Mouse (Mus musculus) hindbrain, embryonic 14.5 days (tissue): ENCODE measurements around the gene Ppp1r12b. TPM values are rescaled to one million over a fixed set of nuclear protein-coding genes. Genes with fewer than 3 reads are reported as not detected.

Experiments
- ATAC-seq: fragments of 200-750 bp; cut with Nextera tagmentation; 2 replicates; pipeline ENCODE4 v1.8.0; 2017; ENCODE audit warnings: moderate number of reproducible peaks, mild to moderate bottlenecking, moderate TSS enrichment, moderate library complexity; ENCODE audit not compliant: low FRiP score
- DNase-seq: peaks from one replicate; pipeline ENCODE4 v3.0.0-alpha.2; 2015; ENCODE audit warnings: low spot score
- H3K27ac ChIP-seq: fragments of 300-500 bp; sonication (generic); 2 replicates; pipeline ENCODE4 v1.5.1; 2014; ENCODE audit warnings: mild to moderate bottlenecking, moderate library complexity
- H3K27me3 ChIP-seq: fragments of 300-500 bp; sonication (generic); 2 replicates; pipeline ENCODE4 v1.6.1; 2014; ENCODE audit warnings: mild to moderate bottlenecking, low read length, mixed read lengths; ENCODE audit not compliant: control insufficient read depth, insufficient read depth
- H3K36me3 ChIP-seq: fragments of 300-500 bp; sonication (generic); replicated peaks from 2 replicates; pipeline ENCODE4 v1.6.1; 2014; ENCODE audit not compliant: control insufficient read depth, insufficient read depth
- H3K4me1 ChIP-seq: fragments of 300-500 bp; sonication (generic); replicated peaks from 2 replicates; pipeline ENCODE4 v1.6.1; 2014; ENCODE audit warnings: antibody characterized with exemption, low read length, mixed read lengths; ENCODE audit not compliant: control insufficient read depth, insufficient read depth
- H3K4me2 ChIP-seq: fragments of 300-500 bp; sonication (generic); replicated peaks from 2 replicates; pipeline ENCODE4 v1.6.1; 2014; ENCODE audit warnings: mild to moderate bottlenecking, moderate library complexity
- H3K4me3 ChIP-seq: fragments of 300-500 bp; sonication (generic); replicated peaks from 2 replicates; pipeline ENCODE4 v1.5.1; 2014; ENCODE audit warnings: mild to moderate bottlenecking, low read length
- H3K9ac ChIP-seq: fragments of 300-500 bp; sonication (generic); 2 replicates; pipeline ENCODE4 v1.6.1; 2014
- H3K9me3 ChIP-seq: fragments of 300-500 bp; sonication (generic); 2 replicates; pipeline ENCODE4 v1.6.1; 2016; ENCODE audit warnings: low read length; ENCODE audit not compliant: control insufficient read depth
- WGBS: fragments of 180-500 bp; shearing (Covaris S2); extraction: QIAGEN DNeasy Blood & Tissue Kit; methylation state at CpG from one replicate; pipeline ENCODE4 v1.1.7; 2014; 5-methylcytosine and 5-hydroxymethylcytosine counted together
- polyA plus RNA-seq: library from polyadenylated mRNA; unstranded; fragments of >200 nt; fragmentation: Nextera tagmentation; extraction: Ambion mirVana; gene quantifications from 2 replicates; pipeline ENCODE4 v1.2.1, GENCODE M21; 2014

Ppp1r12b gene
- polyA plus RNA-seq, 1 experiment from 2014 or later = 16.7 TPM

DNA sequence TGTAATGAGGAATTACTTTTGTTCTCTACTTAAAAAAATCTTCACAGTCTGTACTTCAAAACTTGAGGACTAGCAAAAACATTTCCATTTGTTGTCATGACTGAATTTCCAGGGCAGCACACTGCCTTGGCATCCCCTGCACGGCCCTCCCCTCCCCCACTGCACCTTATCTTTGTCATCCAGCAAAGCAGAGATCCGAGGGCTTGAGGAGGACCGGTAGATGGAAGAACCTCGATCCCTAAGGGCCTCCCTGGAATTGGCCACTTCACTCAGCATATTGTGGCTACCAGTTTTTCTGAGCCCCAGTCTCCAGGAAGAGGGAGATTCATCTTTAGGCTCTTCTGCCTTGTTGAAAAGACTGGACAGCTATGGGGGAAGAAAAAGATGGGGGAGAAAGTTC is 79.9 kb downstream of the Ppp1r12b start:
- DNase-seq (no peak), ATAC-seq (no peak)
- Histone ChIP-seq H3K4me1 (no peaks in the 10 kb centered on the region), H3K9me3 (no peaks in the 10 kb centered on the region), H3K9ac (no peak overlapping the region), H3K27me3 (no peaks in the 10 kb centered on the region), H3K4me3 (no peak overlapping the region), H3K4me2 (no peak overlapping the region), H3K36me3 (peaks cover 51% of the 10 kb centered on the region), H3K27ac (no peak overlapping the region)
- 43% methylated on average over 4 of the region's 4 CpGs for WGBS

DNA sequence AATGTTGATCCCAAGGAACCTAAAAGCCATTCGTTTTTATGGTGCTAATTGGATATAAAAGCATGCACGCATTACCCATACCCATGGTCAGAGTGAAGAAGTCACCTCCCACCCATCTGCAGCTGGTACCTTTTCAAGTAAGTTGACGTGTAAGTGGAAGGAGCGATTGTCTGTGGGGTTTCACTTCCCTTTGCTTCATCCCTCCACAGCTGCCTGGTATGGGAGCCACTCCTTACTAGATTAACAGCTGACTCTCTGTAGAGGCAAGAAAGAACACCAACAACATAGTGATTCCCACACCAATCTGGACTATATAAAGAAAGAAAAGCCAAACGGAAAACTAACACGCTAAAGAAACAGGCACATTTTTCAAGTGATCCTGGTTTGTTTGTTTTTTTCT is 83.1 kb downstream of the Ppp1r12b start:
- DNase-seq (no peak), ATAC-seq (no peak)
- Histone ChIP-seq H3K9ac (no peak overlapping the region), H3K36me3 (peaks cover 45% of the 10 kb centered on the region), H3K27ac (no peak overlapping the region), H3K4me2 (no peak overlapping the region), H3K4me3 (no peak overlapping the region), H3K9me3 (no peaks in the 10 kb centered on the region), H3K27me3 (no peaks in the 10 kb centered on the region), H3K4me1 (no peaks in the 10 kb centered on the region)
- WGBS = 78% methylated on average over 6 of the region's 6 CpGs

DNA sequence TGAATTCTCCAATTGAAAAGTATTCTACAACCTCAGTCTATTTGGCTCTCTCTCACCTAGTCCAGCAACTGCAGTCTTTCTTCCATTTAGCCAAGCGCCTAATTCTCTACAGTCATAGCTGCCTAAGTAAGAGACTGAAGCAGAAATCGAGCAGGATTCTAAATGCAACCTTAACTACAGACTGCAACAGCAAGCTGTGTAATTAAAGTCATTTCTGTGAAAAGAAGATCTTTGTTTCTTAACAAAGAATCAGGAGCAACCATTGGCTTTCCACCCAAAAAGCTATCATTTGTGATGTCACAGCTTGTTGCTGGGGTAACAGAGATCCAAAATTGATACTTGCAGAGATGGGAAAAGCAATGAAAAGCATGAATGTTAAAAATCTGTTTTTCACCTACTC is 89.3 kb downstream of the Ppp1r12b start:
- WGBS = 79% methylated on average over 2 of the region's 2 CpGs
- Histone ChIP-seq H3K27me3 (no peaks in the 10 kb centered on the region), H3K27ac (no peak overlapping the region), H3K36me3 (peaks cover 23% of the 10 kb centered on the region), H3K4me2 (no peak overlapping the region), H3K9ac (no peak overlapping the region), H3K4me3 (no peak overlapping the region), H3K9me3 (no peaks in the 10 kb centered on the region), H3K4me1 (peaks cover 4% of the 10 kb centered on the region; the same call in 1 of the 2 replicates)
- DNase-seq = no peak
- ATAC-seq = no peak

DNA sequence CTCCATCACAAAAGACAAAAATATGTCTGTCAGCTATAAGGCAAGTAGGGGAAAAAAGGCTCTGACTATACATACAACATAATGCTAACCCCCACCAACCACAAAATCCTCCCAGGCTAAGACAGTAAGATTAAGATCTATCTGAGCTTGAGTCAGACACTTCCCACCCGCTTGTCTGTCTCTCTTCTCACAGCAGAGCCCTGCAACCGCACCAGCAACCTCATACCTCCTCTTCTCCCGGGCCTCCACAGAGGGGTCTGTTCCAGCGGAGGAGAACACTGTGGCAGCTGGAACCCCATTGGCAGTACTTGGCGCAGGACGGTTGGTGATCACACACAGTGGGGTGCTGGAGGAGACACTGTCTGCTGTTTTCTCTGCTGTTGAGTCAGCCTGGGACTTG is 90.2 kb downstream of the Ppp1r12b start:
- Histone ChIP-seq H3K9ac (no peak overlapping the region), H3K4me2 (no peak overlapping the region), H3K9me3 (no peaks in the 10 kb centered on the region), H3K4me3 (no peak overlapping the region), H3K27me3 (no peaks in the 10 kb centered on the region), H3K4me1 (peaks cover 10% of the 10 kb centered on the region; the same call in 1 of the 2 replicates), H3K36me3 (peaks cover 16% of the 10 kb centered on the region; the same call in 1 of the 2 replicates), H3K27ac (no peak overlapping the region)
- no peak for DNase-seq
- 48% methylated on average over 6 of the region's 6 CpGs for WGBS
- no peak for ATAC-seq

- 16% methylated on average over 2 of the region's 2 CpGs for WGBS
Measured at GRCm38 (mm10) chr1:134860538-134860937, 95.2 kb downstream of the Ppp1r12b start.

DNA sequence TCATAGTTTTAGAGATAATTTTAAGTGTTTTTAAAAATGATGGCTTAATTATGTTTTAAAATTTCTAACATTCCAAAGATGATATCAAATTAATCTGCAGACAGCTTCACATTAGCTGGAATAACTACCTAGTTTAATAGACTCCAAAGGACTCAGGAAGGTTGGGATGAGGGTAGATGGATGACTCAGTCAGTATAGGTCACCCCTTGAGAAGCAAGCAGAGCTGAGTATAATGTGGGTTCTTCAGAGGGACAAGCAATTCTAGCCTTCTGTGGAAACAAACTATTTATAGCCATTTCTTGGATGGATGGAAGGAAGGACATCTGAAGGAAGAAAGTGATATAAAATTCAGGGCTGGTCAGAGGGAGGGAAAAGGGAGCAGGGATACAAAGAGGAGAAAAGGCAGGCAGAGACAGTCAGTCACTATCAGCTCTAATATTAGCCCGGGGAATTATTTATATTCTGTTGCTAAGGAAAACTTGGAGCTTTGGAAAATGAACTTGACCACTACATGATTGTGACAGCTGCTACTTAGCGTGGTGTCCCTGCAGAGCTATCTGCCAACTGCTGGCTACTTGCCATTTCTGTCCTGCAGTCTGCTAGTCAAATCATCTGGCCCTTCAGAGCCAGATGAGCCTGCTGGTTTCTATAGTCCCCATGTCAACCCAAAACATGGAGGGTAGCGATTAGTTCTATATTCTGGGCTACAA is 97.2 kb downstream of the Ppp1r12b start:
- H3K4me3 ChIP-seq = no peak overlapping the region
- H3K36me3 ChIP-seq = peaks cover 7% of the 10 kb centered on the region; the same call in 1 of the 2 replicates
- H3K9me3 ChIP-seq = no peaks in the 10 kb centered on the region
- H3K9ac ChIP-seq = no peak overlapping the region
- no peak overlapping the region for H3K4me2 ChIP-seq
- 0 out of 2 replicates have a peak, but pooled peaks cover 13% of the 10 kb centered on the region for H3K4me1 ChIP-seq
- no peaks in the 10 kb centered on the region for H3K27me3 ChIP-seq
- ATAC-seq = no peak
- H3K27ac ChIP-seq = no peak overlapping the region
- 36% methylated on average over 3 of the region's 3 CpGs for WGBS
- DNase-seq = peak; percentile 73

More at GRCm38 (mm10) chr1:134860538-134860937, 95.2 kb downstream of the Ppp1r12b start:
- Histone ChIP-seq H3K4me3 (no peak overlapping the region), H3K4me2 (no peak overlapping the region), H3K27ac (no peak overlapping the region), H3K4me1 (peaks cover 14% of the 10 kb centered on the region; the same call in 1 of the 2 replicates), H3K36me3 (peaks cover 9% of the 10 kb centered on the region; the same call in 1 of the 2 replicates), H3K27me3 (no peaks in the 10 kb centered on the region), H3K9me3 (no peaks in the 10 kb centered on the region), H3K9ac (no peak overlapping the region)
- DNase-seq (no peak), ATAC-seq (no peak)

- Histone ChIP-seq H3K4me3 (no peak overlapping the region), H3K9ac (no peak overlapping the region), H3K4me1 (0 out of 2 replicates have a peak, but pooled peaks cover 4% of the 10 kb centered on the region), H3K4me2 (no peak overlapping the region), H3K36me3 (no peaks in the 10 kb centered on the region; the same call in 1 of the 2 replicates), H3K27me3 (no peaks in the 10 kb centered on the region), H3K9me3 (no peaks in the 10 kb centered on the region), H3K27ac (no peak overlapping the region)
- ATAC-seq = no peak
- peak; percentile 90 for DNase-seq
- WGBS = 97% methylated on average over 1 of the region's 1 CpGs
Measured at GRCm38 (mm10) chr1:134854325-134854982, 101.3 kb downstream of the Ppp1r12b start.

- WGBS = 95% methylated on average over 3 of the region's 3 CpGs
- H3K27ac ChIP-seq = no peak overlapping the region
- no peak overlapping the region for H3K4me2 ChIP-seq
- H3K9ac ChIP-seq = no peak overlapping the region
- H3K36me3 ChIP-seq = no peaks in the 10 kb centered on the region; the same call in 1 of the 2 replicates
- no peaks in the 10 kb centered on the region for H3K4me1 ChIP-seq
- H3K27me3 ChIP-seq = no peaks in the 10 kb centered on the region
- H3K4me3 ChIP-seq = no peak overlapping the region
- ATAC-seq (no peak), DNase-seq (no peak)
- no peaks in the 10 kb centered on the region for H3K9me3 ChIP-seq
Measured at GRCm38 (mm10) chr1:134852797-134853196, 102.9 kb downstream of the Ppp1r12b start.

DNA sequence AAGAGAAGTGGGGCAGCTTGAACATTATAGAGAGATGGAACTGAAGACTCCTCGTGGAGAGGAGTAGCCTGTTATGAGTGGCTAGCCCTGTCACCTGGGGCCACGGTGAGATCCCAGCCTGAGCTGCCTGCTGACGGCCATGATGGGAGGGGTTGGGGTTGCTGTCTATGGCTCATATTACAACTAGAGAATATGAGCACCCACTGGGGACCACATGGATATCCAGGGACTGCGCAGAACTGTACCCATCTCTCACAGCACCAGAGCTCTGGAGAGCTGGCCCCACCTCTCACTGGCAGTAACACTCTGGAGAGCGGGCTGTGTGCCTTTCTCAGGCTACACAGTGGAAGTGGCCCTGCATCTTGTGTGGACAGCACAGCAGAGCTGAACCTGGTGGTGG is 104.5 kb downstream of the Ppp1r12b start:
- Histone ChIP-seq H3K4me1 (peaks cover 6% of the 10 kb centered on the region), H3K4me2 (no peak overlapping the region), H3K4me3 (no peak overlapping the region), H3K27ac (no peak overlapping the region), H3K27me3 (no peaks in the 10 kb centered on the region), H3K9ac (no peak overlapping the region), H3K9me3 (no peaks in the 10 kb centered on the region), H3K36me3 (no peaks in the 10 kb centered on the region; the same call in 1 of the 2 replicates)
- no peak for ATAC-seq
- WGBS = 94% methylated on average over 5 of the region's 5 CpGs
- DNase-seq = no peak
